Mouse (Mus musculus) kidney, postnatal 10 days (tissue): ENCODE results near the gene Zmynd12.
A peak's percentile ranks its signal among the peaks of the same experiment; 100 is the strongest.

ENCODE experiments used
- DNase-seq: peaks from one replicate; pipeline ENCODE4 v3.0.0; 2021; ENCODE audit warnings: mixed read lengths

Gene Zmynd12

DNA sequence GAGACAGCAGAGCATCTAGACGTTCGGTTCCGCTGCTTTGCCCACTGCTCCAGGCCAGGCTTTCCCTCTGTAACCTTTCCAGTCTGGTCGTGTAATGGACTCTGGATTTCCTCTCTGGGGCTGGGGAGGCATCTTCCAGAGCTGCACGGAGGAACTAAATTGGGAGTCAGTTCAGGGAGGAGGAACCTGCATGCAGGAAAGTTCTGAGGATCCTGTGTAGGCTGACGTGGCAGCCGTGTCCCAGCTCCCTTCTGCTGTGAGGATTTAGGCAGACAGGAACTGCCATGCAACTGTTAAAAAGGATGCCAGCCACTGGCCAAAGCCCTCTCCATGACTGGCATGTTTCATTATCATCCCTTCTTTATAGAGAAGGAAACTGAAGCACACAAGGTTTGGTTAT is 27.8 kb downstream of the Zmynd12 start:
- no peak for DNase-seq

DNA sequence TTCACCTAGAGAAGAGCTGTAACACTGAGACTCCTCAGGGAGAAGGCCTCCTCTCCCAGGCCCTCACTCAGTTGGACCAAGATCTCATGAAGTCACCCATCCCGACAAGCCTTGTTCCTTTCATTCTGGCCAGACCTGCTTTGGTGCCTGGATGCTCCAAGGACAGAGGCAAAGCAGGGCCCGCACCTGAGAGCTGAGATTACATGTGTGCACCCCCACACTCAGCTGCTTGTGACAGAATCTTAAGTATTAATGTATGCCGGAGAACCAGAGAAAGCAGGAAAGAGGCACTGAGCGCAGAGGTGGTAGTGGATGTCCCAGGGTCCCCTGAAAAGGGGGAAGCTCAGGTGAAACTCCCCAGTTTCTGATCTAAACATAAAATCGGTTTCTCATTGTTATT is 30.5 kb downstream of the Zmynd12 start:
- DNase-seq: no peak

DNA sequence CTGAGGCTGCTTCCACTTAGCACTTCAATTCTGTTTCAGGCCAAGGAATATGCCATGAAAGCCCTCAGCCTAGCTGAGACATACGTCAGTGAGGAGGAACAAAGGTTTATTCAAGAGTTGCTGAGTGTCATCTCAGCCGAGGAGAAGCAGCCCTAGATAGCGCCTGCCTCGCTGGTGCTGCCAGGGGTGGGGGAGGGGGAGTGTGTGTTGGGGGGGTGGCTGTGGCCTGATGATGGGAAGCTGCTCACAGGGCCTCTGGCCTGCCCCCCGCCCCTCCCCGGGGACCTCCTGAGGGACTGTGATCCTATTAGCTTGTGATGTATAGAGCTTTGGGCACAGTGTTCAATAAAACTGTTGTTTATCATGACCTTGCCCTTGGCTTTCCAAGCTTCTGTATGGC is 30.9 kb downstream of the Zmynd12 start:
- DNase-seq: no peak

DNA sequence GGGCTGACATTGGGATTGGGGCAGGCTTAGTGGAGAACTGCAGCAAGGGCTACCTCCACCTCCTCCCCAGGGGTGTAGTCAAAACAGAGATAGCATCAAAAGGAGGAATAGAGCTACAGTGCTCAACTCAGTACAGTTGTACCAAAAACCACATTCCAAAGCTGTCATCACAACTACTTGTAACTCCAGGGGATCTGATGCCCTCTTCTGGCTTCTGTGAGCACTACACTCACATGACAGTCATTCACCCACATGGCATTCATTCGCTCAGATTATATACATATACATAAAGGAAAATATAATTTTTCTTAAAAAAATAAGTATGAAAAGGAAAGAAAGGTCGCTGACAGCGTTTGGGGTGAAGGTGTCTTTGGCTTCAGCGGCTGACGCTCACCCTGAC is 37.7 kb downstream of the Zmynd12 start:
- DNase-seq: peak; percentile 55

DNA sequence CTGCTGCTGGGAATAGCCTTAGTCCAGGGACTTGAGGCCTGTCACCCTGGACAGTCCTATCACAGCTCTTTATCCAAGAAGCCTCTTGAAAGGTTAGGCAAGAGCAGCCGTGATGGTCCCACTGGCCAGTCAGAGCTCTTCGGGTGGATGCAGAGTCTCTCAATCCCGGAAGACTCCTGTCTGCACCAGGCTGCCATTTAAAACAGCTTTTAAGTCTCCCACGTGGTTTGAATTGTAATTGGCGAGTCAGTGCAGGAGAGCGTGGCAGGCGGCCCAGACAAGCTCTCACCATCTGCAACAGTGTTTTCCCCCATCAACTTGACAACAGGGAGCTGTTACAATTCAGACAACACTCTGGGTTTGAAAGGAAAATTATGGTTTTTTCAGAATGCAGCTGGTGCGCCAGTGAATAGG is 38.1 kb downstream of the Zmynd12 start:
- DNase-seq: peak; percentile 64

DNA sequence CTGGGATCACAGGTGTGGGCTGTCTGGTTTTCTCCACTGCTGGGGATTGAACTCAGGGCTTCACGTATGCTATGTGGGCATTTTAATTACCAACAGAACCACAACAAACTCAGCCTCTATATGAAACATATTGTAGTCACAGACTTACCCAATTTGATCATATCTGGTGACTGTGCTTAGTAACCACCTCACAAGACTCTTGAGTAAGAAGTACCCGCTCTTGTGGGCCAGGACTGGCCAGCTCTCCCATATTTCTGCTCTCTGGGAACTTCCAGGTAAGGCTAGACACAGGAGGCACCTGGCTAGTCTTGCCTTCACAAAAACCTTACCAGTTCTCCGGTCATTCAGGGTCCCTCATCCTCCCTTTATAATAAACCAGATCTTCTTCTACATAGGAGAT is 39.8 kb downstream of the Zmynd12 start:
- DNase-seq: no peak

DNA sequence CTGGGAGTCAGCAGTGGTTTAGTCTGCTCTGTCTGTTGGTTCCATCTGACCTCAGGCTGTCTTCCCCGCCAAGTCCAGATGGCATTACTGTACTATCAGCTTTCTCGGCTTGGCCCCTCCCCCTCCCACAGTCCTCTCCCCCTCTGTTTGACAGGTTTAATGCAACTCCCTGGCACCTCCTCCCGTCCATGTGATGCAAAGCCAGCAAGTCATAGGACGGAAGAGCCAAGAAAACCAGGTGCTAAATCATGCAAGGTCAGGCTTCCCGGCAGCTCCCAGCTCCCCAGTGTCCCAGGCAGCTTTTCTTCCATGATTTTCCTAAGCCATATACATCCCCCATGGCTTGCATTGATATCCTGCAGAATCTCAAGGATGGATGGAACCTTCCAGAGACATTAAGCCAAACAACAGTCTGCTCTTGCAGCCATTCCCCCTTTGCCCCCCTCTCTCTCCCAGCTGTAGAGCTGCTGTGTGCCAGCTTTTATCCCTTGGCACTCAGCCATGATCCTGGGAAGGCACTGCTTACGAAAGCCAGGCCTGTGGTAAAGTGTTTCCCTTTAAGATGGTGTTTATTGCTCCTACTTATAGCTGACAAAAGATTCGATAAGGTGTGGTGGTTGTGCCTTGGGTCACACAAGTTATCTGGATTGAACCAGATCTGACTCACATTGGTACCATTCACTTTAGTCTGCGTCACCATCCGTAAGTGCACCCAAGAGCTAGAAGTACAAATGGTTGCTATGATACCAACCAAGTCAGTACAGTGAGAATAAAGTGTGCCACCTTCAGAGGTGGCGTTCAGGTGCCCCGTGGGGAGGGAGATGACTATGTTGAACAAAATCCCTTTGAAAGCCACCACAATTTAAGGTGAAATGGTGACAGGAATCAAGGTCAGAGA is 40.5 kb downstream of the Zmynd12 start:
- peak; percentile 83 for DNase-seq

DNA sequence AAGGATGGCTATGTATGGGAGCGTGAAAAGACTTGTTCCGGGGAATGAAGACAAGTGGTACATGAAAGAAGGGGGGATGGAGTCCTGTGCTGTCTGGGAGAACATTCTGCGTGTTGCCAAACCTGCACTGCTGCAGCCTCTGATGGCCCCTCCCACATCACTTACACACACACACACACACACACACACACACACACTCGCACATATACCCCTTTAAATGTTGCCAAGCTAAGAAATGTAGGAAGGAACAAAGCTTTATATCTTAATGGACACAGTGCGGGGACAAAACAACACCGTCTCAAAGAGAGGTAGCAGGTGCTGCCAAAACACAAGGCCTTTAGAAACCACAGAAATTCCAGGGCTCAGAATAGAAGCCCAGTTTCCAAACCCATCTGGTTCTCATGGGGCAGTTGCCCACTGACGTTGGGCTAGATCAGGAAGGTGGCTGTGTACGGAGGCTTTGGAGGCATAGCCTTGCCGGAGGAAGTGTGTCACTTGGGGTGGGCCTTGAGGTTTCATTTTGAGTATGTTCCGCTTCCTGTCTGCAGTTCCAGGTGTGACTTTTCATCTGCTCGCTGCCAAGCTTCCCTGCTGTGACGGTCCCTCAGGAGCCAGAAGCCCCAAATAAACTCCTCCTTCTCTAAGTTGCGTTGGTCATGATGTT is 41.3 kb downstream of the Zmynd12 start:
- no peak for DNase-seq

DNA sequence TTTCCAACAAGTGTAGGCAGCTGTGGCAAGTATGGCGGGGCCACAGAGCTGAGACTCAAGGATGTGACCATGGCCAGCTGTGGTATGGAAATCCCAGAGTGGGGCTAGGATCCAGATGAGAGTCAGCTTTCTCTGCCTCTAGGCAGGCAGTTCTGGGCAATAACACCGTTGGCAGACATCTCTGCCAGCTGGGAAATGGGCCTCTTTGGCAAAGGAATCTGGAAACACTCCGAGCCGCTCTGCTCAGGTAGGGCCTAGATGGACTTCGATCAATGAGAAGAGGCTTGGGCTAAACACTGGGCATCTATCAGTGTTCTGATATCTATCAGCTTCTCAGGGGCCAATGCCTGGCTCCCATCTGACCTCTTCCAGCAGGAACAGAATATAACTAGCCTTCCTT is 43.2 kb downstream of the Zmynd12 start:
- no peak for DNase-seq

DNA sequence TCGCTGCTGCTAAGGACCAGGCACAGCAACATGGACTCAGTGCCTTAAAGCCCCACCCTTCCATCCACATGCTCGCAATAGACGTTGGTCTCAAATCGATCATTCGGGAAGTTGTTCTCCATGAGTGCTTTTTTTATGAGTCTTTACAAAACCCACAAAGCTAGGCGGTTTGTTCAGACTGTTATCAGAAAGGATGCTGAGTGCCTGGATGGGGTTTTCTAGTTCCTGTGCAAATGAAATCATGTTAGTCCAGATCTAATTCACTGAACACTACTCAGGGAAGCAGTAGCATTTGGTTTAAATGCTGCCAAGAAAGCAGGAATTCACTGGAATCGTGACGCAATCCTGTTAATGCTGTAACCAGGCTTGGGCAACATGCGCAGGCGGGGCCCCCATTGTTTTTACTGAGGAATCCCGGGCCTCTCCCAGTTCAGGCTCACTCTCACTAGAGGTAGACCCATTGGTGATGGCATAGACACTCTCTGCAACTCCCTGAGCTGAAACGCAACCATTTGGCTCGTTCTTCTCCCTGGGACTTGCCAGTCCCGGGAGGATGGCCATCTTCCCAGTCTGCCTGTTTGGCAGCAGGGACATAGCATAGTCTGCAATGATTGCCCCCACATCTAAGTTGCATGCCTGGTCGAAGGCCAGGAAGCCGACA is 45.2 kb downstream of the Zmynd12 start:
- no peak for DNase-seq

DNA sequence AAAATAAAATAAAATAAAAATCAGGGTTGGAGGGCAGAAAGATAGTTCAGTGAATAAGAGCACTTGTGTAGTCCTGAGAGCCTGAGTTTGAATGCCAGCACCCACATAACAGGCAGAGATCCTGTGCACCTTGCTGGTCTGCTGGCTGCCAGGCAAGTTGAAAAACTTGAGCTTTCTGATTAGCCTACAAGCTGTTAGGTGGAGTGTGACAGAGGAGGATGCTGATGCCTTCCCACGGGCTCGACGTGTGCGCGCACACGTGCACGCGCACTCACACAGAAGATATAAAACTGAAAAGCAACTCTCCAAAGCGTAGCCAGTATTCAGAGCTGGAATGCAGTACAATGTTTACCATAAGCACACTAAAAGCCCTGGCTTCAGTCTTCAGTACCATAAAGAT is 49.9 kb downstream of the Zmynd12 start:
- DNase-seq: no peak

DNA sequence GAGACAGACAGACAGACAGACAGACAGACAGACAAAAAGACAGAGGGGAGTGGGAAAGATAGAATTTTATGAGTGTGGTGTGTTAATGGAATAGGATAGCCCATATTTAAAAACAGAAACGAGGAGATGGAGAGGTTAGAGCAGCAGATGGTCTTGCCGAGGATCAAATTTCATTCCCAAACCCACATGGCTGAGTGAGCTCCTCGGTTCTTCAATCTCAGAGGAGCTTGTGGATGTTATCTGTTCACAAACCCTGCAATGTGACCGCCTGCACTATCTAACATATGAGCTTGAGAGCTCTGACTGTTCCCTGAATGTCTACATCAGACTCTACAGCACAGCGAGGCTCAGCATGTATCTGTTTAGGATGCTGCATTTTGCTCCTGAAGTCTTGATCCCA is 50.5 kb downstream of the Zmynd12 start:
- no peak for DNase-seq

DNA sequence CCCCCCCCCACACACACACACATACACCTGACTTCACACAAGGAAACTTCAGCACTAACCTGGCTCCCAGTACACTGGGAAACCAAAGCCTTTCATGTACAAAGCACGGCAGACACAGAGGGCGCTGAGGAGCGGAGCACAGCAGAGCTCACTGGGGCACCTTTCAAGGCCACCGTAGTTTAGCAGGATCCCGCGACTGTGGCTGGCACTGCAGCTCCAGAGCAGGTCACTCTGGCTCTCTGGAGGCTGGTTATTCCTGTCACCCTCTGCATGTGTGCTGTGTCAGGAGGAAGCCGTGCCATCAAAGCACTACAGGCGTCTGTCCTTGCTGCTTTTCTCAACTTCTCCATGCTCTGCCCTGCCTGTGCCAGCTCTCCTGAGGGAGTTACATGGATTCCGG is 60.4 kb downstream of the Zmynd12 start:
- DNase-seq: peak; percentile 14

DNA sequence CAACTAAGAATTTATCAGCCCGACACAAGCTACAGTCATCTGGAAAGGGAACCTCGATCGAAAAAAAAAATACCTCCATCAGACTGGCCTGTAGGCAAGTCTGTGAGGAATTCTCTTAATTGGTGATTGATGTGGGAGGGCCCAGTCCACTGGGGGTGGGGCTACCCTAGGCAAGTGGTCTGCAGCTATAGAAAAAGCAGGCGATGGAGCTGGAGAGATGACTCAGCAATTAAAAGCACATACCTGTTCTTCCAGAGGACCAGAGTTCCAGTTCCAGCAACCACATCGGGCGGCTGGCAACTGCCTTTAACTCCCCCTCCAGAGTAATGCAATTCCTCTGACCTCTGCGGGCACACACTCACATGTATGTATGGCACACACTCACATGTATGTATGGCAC is 62.3 kb downstream of the Zmynd12 start:
- no peak for DNase-seq

DNA sequence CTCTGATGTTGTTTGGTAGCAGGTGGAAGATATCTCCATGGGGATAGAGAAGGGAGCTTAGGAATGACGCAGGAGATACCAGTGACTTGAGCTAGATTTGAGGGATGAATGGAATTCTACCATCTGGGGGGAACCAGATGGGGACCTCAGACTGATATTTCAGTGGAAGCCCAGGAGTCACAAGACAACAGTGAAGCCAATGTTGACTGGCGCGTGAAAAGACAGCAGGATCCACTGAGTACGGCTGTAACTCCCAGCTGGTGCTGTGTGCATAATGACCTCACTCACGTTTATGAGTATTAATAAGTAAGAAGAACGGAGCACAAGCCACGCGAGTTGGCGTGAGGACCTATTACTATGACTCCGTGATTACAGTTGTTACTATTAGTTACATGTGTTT is 67.1 kb downstream of the Zmynd12 start:
- no peak for DNase-seq

DNA sequence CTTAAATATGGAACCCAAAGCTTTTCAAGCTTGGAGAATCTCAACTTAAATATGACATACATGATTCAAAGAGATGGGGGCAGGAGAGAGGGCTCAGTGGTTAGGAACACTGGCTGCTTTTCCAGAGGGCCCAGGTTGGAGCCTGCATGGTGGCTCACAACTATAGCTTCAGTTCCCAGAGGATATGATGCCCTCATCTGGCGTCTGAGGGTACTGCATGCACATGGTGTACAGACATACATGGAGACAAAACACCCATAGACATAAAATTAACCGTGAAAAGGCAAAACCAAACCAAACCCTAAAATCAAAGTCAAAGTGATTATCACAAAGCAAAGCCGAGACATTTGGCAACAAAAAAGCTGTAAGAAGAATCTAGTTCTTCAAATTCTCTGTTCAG is 68.2 kb downstream of the Zmynd12 start:
- peak; percentile 55 for DNase-seq

DNA sequence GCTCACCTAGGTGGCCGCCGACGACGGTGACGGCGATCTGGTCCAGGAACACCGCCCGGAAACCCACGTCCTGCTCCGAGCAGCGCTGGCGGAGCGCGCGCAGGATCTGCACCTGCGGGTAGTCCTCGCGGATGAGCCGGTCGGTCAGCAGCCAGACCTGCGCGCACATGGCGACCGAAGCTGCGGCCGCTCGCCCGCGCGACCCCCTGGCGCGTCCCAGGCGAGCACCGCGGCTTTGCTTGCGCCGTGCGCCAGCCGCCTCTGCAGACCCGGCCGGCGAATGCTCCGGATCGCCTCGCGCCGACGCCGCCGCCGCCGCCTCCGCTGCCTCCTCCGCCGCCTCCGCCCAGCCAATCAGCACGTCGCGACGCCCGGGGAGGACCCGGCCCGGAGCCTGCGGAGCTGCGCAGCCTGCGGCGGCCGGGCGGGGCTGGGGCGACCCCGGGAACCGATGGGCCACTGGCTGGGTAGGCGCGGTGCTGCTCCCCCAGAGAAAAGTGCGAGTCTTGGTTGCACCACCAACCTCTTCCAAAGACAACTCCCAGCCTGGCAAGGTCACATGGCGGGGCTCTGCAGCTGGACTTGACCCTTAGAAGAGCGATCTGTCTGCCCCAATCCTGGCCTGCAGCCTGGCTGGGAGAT is 69.8 kb downstream of the Zmynd12 start, which contains the start of gene Rimkla:
Rimkla (minus strand) TSS at position 338 of the 642 bp plus-strand sequence.
- peak; percentile 82 for DNase-seq

DNA sequence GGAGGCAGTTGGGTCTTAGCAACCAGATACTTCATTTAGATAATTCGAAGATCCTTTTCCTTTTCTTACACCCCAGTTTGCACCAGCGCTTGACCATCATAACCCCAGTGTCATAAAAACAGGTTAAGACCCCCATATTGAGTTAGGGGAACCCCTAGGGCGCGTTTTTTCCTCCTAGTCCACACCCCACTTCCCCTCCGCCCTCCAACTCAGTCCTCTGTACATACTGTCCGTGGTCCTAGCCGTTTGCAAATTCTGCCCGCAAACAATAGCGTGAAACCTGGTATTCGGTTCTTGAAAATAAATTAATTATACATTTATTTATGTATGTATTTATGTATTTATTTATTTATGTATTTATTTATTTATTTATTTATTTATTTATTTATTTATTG is 70.3 kb downstream of the Zmynd12 start:
- no peak for DNase-seq

DNA sequence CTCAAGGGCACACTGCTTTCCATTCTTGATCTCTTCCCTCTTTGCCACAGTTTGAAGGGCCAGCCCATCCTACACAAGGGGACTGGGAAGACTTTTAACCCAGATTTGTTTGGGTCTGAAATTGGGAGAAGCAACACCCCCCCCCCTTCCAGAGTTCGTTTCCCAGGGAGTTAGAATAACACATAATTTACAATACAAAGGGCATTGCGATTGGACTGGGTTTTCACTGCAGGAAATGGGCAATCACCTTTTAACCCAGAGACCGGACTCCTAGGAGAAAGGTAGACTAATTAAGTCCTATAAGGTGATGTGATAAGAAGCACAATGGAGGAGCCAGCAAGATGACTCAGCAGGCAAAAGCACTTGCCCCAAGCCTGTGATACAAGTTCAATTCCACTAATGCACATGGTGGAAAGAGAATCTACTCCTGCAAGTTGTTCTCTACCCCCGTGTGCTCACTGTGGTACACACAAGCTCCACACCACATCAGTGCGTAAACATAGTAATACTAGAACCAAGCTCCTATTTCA is 75.8 kb downstream of the Zmynd12 start:
- no peak for DNase-seq

DNA sequence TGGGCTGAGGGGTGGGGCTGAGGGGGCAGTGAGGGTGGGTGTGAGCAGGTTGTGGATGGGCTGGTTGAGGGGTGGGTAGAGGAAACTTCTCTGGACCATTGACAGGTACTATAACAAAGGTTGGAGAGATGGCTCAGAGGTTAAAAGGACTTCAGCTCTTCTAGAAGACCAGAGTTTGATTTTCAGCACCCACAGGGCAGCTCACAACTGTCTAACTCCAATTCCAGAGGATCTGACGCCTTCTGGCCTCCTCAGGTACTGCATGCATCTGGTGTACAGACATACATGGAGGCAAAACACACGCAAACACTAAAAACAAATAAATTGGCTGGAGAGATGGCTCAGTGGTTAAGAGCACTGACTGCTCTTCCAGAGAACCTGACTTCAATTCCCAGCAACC is 89.0 kb downstream of the Zmynd12 start:
- DNase-seq: no peak

DNA sequence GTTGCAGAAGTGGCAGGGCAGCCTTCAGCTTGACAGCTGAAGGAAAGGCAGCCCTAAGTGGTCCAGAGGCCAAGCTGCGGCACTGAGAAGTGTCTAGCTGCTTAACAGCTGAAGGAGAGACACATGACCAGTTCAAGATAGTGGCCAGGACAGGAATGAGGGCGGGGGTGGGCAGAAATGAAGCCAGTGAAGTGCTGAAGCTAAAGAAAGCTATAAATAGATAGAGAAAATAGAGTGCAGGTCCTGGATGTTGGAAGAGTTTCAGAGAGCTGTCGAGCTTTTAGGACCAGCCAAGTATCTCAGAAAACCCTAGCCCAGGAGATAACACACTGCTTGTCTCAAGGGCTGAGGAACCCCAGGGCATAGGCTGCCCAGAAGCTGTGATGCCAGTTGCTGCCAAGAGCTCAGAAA is 90.1 kb downstream of the Zmynd12 start:
- DNase-seq: no peak
